ENCODE assay signal across 8 mouse cellular contexts in the genomic region with DNA sequence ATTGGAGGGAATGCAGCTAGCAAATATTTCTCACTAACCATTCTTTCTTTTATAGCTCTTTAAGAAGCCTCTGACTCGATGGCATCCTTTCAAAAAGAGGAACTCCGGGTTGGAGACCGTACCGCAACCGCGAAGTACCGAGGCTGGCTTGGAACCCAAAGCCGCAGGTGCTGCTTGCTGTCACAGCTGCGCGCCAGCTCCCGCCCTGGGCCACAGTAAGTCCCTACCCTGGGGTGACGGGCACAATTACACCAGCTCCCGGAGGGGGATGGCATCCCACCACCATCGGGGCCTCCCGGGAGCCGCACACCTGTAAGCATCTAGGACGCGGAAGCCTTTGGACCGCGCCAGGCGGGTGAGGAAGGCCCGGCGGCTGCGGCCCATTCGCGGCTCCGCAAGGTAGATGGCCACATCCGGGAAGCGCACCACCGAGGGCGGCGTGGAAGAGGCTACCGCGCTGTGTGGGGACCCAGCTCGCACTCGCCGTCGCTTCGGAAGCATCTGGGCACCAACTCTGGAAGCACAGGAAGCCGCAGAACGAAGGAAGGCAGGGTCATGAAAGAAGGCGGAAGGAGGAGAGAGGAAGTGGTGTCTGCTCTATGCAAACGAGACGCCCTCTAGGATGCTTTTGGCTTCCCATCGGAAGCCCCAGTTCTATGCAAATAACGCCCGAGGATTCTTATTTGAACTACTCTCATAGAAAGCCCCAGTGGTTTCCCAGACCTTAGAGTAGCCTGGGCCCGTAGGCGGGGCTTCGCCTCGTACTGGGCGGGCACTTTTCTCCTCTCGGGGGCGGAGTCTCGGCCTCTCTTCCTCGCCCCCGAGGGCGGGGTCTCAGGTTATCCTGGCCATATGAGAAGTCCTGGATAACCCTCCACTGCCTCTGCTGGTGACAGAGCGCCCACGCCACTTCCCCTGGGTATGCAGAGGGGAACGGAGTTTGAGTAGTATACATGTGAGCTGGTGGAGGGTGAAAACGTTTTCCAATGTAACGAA. TPM values are rescaled to one million over a fixed set of nuclear protein-coding genes. Genes with fewer than 3 reads are reported as not detected.
DNase-seq lines count a peak whose midpoint lies in the region; ATAC-seq and TF ChIP-seq lines count a peak whose summit lies in the region.

A gene (minus strand): TSS at position 766 of the 996 bp plus-strand sequence.

- CTCF ChIA-PET in Patski (lab: Charles Lee), result interaction anchor here (0.9 to 7.3 kb wide), 12 partner anchors 10 to 110 kb away, joined by 3 to 82 read pairs (median 6); a partner anchor contains a TSS

- peaks cover 16% of the 10 kb centered on the region for H3K4me1 ChIP-seq in hindbrain, embryonic 13.5 days (replicated peaks)

- H3K9ac ChIP-seq in hindbrain, embryonic 13.5 days, result peak within 1 kb of the TSS; percentile 80

- in situ Hi-C loops in Patski (cut with MboI; ENCODE audit: low pct_unique_long_range_greater_than_20kb), result no loop called here

- no peaks in the 10 kb centered on the region for H3K9me3 ChIP-seq in hindbrain, embryonic 13.5 days

- H3K4me2 ChIP-seq in hindbrain, embryonic 13.5 days, result peak within 1 kb of the TSS; percentile 76

- H3K4me3 ChIP-seq in hindbrain, embryonic 13.5 days, result peak within 1 kb of the TSS; percentile 55

- no peak for DNase-seq in Patski (ENCODE audit: low read depth, low spot score)
- DNase-seq in cerebellum, postnatal 14 days, result peak; percentile 94 to 95
- DNase-seq in frontal cortex, postnatal 14 days (ENCODE audit: low spot score in 2 of 2), result peak; percentile 80 to 81
- DNase-seq in layer of hippocampus, postnatal 25 days (ENCODE audit: extremely low spot score in 1 of 2, low spot score in 1 of 2), result peak; percentile 67 to 70
- DNase-seq in lung, postnatal 25 days (ENCODE audit: low spot score), result peak; percentile 94
- DNase-seq in retina, embryonic 14.5 days (ENCODE audit: low spot score), result peak; percentile 97
- DNase-seq in thymus, postnatal 4 days, result peak; percentile 90

- under 1% methylated on average over 63 of the region's 63 CpGs for WGBS in hindbrain, embryonic 13.5 days

- peak within 1 kb of the TSS; percentile 77 for H3K27ac ChIP-seq in hindbrain, embryonic 13.5 days

- H3K36me3 ChIP-seq in hindbrain, embryonic 13.5 days, result peaks cover 11% of the 10 kb centered on the region

- no peaks in the 10 kb centered on the region for H3K27me3 ChIP-seq in Patski
- H3K27me3 ChIP-seq in hindbrain, embryonic 13.5 days, result no peaks in the 10 kb centered on the region

- TF ChIP-seq CTCF in Patski (IDR thresholded peaks at IDR 0.05), result peak; percentile 90

- POLR2A ChIA-PET in Patski (lab: Charles Lee), result interaction anchor here (0.7 to 3.5 kb wide), 9 partner anchors 12 to 53 kb away, joined by 3 to 20 read pairs (median 7); a partner anchor contains a TSS

- ATAC-seq in Patski, result peak; percentile 92
- ATAC-seq in hindbrain, embryonic 13.5 days (ENCODE audit: low FRiP score), result peak; percentile 94

RNA-seq across cellular contexts. Expression of the gene that starts here (rescaled TPM):
- polyA plus RNA-seq in Patski (2021), result 47.5 TPM
- 5.3 and 6.6 TPM in 2 replicates for polyA plus RNA-seq in hindbrain, embryonic 13.5 days (2015; fragmentation: Nextera tagmentation; extraction: Ambion mirVana)
- total RNA-seq in layer of hippocampus, postnatal 25 days (2021), result 10 to 100 TPM; 10.0 to 14.5 TPM
